Mouse (Mus musculus) midbrain, embryonic 16.5 days (tissue): ENCODE measurements around the gene Prpf6. TPM values are rescaled to one million over a fixed set of nuclear protein-coding genes. Genes with fewer than 3 reads are reported as not detected.

ENCODE experiments used
- ATAC-seq: fragments of 200-750 bp; cut with Nextera tagmentation; 2 replicates; pipeline ENCODE4 v1.8.0; 2017; ENCODE audit warnings: moderate TSS enrichment
- H3K27ac ChIP-seq: fragments of 300-500 bp; sonication (generic); 2 replicates; pipeline ENCODE4 v1.5.1; 2014; ENCODE audit warnings: mild to moderate bottlenecking, low read length, mixed read lengths
- H3K27me3 ChIP-seq: fragments of 300-500 bp; sonication (generic); 2 replicates; pipeline ENCODE4 v1.6.1; 2014; ENCODE audit warnings: low read depth, low read length, mixed read lengths; ENCODE audit not compliant: control insufficient read depth, insufficient read depth
- H3K36me3 ChIP-seq: fragments of 300-500 bp; sonication (generic); 2 replicates; pipeline ENCODE4 v1.6.1; 2014; ENCODE audit warnings: mild to moderate bottlenecking, low read length, moderate library complexity, mixed read lengths; ENCODE audit not compliant: control insufficient read depth, insufficient read depth
- H3K4me1 ChIP-seq: fragments of 300-500 bp; sonication (generic); 2 replicates; pipeline ENCODE4 v1.6.1; 2014; ENCODE audit warnings: mild to moderate bottlenecking, low read length, mixed read lengths; ENCODE audit not compliant: control insufficient read depth, insufficient read depth
- H3K4me2 ChIP-seq: fragments of 300-500 bp; sonication (generic); 2 replicates; pipeline ENCODE4 v1.6.1; 2014; ENCODE audit warnings: mild to moderate bottlenecking, low read length, mixed read lengths
- H3K4me3 ChIP-seq: fragments of 300-500 bp; sonication (generic); 2 replicates; pipeline ENCODE4 v1.5.1; 2014; ENCODE audit warnings: low read depth, mild to moderate bottlenecking, low read length, moderate library complexity, mixed read lengths
- H3K9ac ChIP-seq: fragments of 300-500 bp; sonication (generic); 2 replicates; pipeline ENCODE4 v1.6.1; 2014; ENCODE audit warnings: low read depth, low read length, mixed read lengths
- H3K9me3 ChIP-seq: fragments of 300-500 bp; sonication (generic); replicated peaks from 2 replicates; pipeline ENCODE4 v1.6.1; 2014; ENCODE audit warnings: mild to moderate bottlenecking, low read length, mixed read lengths; ENCODE audit not compliant: control insufficient read depth, poor library complexity, severe bottlenecking
- WGBS: fragments of 180-500 bp; shearing (Covaris S2); extraction: QIAGEN DNeasy Blood & Tissue Kit; methylation state at CpG from one replicate; pipeline ENCODE4 v1.1.7; 2014; 5-methylcytosine and 5-hydroxymethylcytosine counted together
- polyA plus RNA-seq: library from polyadenylated mRNA; unstranded; fragments of >200 nt; fragmentation: Nextera tagmentation; extraction: Ambion mirVana; gene quantifications from 2 replicates; pipeline ENCODE4 v1.2.1, GENCODE M21; 2015

Prpf6 gene
- polyA plus RNA-seq, 1 experiment from 2014 or later: 59.7 TPM

GRCm38 (mm10) chr2:181681978-181682377 lies 90.3 kb downstream of the Prpf6 start:
- WGBS: 93% methylated on average over 1 of the region's 1 CpGs
- ATAC-seq: no peak
- H3K4me1 ChIP-seq: peaks cover 13% of the 10 kb centered on the region

GRCm38 (mm10) chr2:181683381-181683780 lies 91.7 kb downstream of the Prpf6 start:
- H3K4me3 ChIP-seq: no peak overlapping the region
- peaks cover 10% of the 10 kb centered on the region for H3K36me3 ChIP-seq
- H3K9me3 ChIP-seq: no peaks in the 10 kb centered on the region
- no peak overlapping the region for H3K4me2 ChIP-seq
- no peaks in the 10 kb centered on the region for H3K27me3 ChIP-seq
- no peak overlapping the region for H3K9ac ChIP-seq
- ATAC-seq: no peak
- peaks cover 13% of the 10 kb centered on the region for H3K4me1 ChIP-seq
- WGBS: 75% methylated on average over 4 of the region's 4 CpGs
- no peak overlapping the region for H3K27ac ChIP-seq

More at GRCm38 (mm10) chr2:181681978-181682377, 90.3 kb downstream of the Prpf6 start:
- no peak overlapping the region for H3K4me3 ChIP-seq
- no peak overlapping the region for H3K27ac ChIP-seq
- no peak overlapping the region for H3K4me2 ChIP-seq
- no peak overlapping the region for H3K9ac ChIP-seq
- H3K36me3 ChIP-seq: peaks cover 5% of the 10 kb centered on the region
- no peaks in the 10 kb centered on the region for H3K27me3 ChIP-seq
- H3K9me3 ChIP-seq: no peaks in the 10 kb centered on the region

GRCm38 (mm10) chr2:181684713-181685112 lies 93.0 kb downstream of the Prpf6 start:
- no peaks in the 10 kb centered on the region for H3K9me3 ChIP-seq
- H3K4me1 ChIP-seq: peaks cover 11% of the 10 kb centered on the region
- no peaks in the 10 kb centered on the region for H3K27me3 ChIP-seq
- H3K4me3 ChIP-seq: no peak overlapping the region
- 83% methylated on average over 1 of the region's 1 CpGs for WGBS
- no peak overlapping the region for H3K9ac ChIP-seq
- H3K36me3 ChIP-seq: peaks cover 10% of the 10 kb centered on the region
- ATAC-seq: no peak
- no peak overlapping the region for H3K4me2 ChIP-seq
- H3K27ac ChIP-seq: no peak overlapping the region

GRCm38 (mm10) chr2:181685686-181686085 lies 94.0 kb downstream of the Prpf6 start:
- H3K27me3 ChIP-seq: no peaks in the 10 kb centered on the region
- H3K4me3 ChIP-seq: no peak overlapping the region
- no peak overlapping the region for H3K27ac ChIP-seq
- 95% methylated on average over 4 of the region's 4 CpGs for WGBS
- no peaks in the 10 kb centered on the region for H3K9me3 ChIP-seq
- H3K36me3 ChIP-seq: peaks cover 10% of the 10 kb centered on the region
- no peak overlapping the region for H3K9ac ChIP-seq
- peaks cover 10% of the 10 kb centered on the region for H3K4me1 ChIP-seq
- no peak overlapping the region for H3K4me2 ChIP-seq
- no peak for ATAC-seq

- no peak for ATAC-seq
- Histone ChIP-seq H3K4me2 (no peak overlapping the region), H3K4me1 (peaks cover 8% of the 10 kb centered on the region), H3K4me3 (no peak overlapping the region), H3K27me3 (no peaks in the 10 kb centered on the region), H3K36me3 (peaks cover 10% of the 10 kb centered on the region), H3K27ac (no peak overlapping the region), H3K9me3 (no peaks in the 10 kb centered on the region), H3K9ac (no peak overlapping the region)
- 99% methylated on average over 8 of the region's 8 CpGs for WGBS
These were observed 95.9 kb downstream of the Prpf6 start for GRCm38 (mm10) chr2:181687586-181687985.

- H3K9ac ChIP-seq: no peak overlapping the region
- no peak overlapping the region for H3K4me3 ChIP-seq
- ATAC-seq: no peak
- H3K36me3 ChIP-seq: peaks cover 10% of the 10 kb centered on the region
- no peaks in the 10 kb centered on the region for H3K27me3 ChIP-seq
- no peaks in the 10 kb centered on the region for H3K9me3 ChIP-seq
- H3K27ac ChIP-seq: no peak overlapping the region
- 92% methylated on average over 10 of the region's 10 CpGs for WGBS
- peaks cover 18% of the 10 kb centered on the region for H3K4me1 ChIP-seq
- no peak overlapping the region for H3K4me2 ChIP-seq
These were observed 97.9 kb downstream of the Prpf6 start for GRCm38 (mm10) chr2:181689466-181690160.

GRCm38 (mm10) chr2:181691083-181691482 lies 99.4 kb downstream of the Prpf6 start:
- WGBS: 91% methylated on average over 6 of the region's 6 CpGs

GRCm38 (mm10) chr2:181691571-181691970 lies 99.9 kb downstream of the Prpf6 start:
- H3K9ac ChIP-seq: no peak overlapping the region
- no peak overlapping the region for H3K4me3 ChIP-seq
- H3K4me2 ChIP-seq: no peak overlapping the region
- no peaks in the 10 kb centered on the region for H3K9me3 ChIP-seq
- no peaks in the 10 kb centered on the region for H3K27me3 ChIP-seq
- no peak overlapping the region for H3K27ac ChIP-seq
- peaks cover 8% of the 10 kb centered on the region for H3K36me3 ChIP-seq
- no peak for ATAC-seq
- 89% methylated on average over 4 of the region's 4 CpGs for WGBS
- peaks cover 18% of the 10 kb centered on the region for H3K4me1 ChIP-seq

More at GRCm38 (mm10) chr2:181691083-181691482, 99.4 kb downstream of the Prpf6 start:
- Histone ChIP-seq H3K4me3 (no peak overlapping the region), H3K27me3 (no peaks in the 10 kb centered on the region), H3K9ac (no peak overlapping the region), H3K4me2 (no peak overlapping the region), H3K4me1 (peaks cover 18% of the 10 kb centered on the region), H3K36me3 (peaks cover 10% of the 10 kb centered on the region), H3K27ac (no peak overlapping the region), H3K9me3 (no peaks in the 10 kb centered on the region)
- no peak for ATAC-seq

GRCm38 (mm10) chr2:181692304-181692703 lies 100.6 kb downstream of the Prpf6 start:
- Histone ChIP-seq H3K4me3 (peak overlapping the region; percentile 69; the same call in 1 of the 2 replicates), H3K36me3 (peaks cover 4% of the 10 kb centered on the region), H3K9ac (no peak overlapping the region; the same call in 1 of the 2 replicates), H3K27me3 (no peaks in the 10 kb centered on the region), H3K27ac (no peak overlapping the region), H3K4me1 (peaks cover 18% of the 10 kb centered on the region), H3K4me2 (peak overlapping the region; percentile 80), H3K9me3 (no peaks in the 10 kb centered on the region)
- 94% methylated on average over 3 of the region's 3 CpGs for whole genome bisulfite sequencing
- no peak for ATAC-seq
